Mouse (Mus musculus) spleen, postnatal 14 days (tissue): Measurements from ENCODE around the gene Galk1.

Source experiments
- DNase-seq, 2 experiments: peaks; one replicate each; pipeline ENCODE4 v3.0.0; 2021 to 2022; ENCODE audit warnings: low spot score in 2 of 2

The Galk1 gene

DNA sequence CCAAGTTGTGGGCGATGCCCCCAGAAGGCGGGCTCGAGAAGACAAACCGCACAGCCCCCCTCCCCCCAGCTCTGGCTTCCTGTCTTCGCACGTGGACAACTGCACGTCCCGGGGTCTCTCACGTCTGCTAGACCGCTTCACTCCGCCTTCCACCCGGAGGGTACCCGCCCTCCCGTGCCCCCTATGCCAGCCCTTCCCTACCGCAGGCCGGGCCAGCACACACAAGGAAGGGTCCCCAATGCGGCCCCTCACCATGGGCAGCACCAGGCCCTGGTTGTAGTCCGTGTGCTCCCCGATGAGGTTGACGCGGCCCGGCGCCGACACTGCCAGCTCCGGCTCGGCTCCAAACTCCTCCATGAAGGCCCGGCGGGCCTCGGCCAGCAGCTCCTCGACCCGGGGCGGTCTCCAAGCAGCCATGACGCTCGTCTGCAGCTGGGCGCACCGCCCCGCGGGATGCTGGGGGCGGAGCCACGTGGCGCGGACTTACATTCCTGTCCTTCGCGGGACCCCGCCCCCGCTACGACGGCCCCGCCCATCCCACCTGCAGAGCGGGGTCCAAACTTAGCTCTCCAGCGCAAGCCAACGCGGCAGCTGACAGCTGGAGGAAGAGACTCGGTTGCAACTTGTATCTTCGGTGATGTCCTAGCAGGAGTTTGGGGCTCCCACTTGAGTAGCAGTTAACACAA is at the start of gene Galk1:
Galk1 (minus strand) TSS at position 458 of the 686 bp plus-strand sequence.
- DNase-seq = peak; percentile 74 to 79

DNA sequence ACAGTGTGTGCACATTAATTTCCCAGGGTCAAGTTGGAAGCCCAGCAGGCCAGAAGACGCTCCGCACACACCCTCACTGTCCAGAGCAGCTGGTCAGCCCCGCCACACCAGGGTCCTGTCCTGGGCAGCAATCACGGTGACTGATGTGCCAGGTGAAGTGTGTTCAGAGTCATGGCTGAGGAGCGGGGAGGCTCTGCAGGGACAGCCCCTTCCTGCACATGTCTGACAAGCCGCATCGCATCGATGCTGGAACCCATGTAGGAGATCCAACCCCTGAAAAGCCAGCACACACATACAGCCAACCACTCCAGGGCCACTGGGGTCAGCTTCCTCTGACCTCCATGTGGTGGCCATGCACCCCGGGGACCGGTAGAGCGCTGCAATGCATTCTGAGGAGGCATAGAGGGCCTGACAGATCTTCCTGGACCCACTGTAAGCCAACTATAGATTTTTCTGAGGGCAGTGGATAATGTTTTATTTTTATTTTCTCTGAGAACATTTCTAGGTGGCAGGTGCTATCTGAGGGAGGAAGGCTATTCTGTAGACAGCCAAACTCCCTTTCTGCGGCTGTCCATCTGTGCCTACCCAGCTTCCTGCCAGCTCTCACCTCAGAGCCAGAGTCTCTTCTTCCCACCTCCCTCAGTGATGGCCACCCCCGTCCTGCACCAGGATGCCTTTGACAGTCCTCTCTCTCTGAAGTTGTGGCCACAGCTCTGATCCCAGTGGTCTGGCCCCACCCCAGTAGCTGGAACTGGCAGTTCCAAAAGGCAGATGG is 49.3 kb upstream of the Galk1 start:
- DNase-seq = no peak

DNA sequence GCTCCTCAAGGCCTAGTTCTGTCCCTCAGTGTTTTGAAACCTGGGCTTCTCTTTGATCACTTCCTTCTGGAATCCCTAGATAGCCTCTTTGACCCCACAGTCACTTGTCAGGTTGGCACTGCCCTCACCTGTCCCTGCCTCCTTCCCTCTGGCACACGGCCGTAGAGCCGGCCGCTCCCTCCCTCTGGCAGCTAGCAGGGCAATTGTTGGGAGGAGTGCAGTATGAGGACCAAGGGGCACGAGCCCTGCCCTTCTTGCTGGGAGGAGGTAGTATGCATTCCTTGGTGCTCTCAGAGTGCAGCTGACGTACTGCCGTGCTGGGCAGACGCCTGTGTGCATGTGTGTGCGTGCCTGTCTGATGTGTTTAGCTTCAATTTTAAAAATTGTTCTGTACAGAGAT is 48.1 kb upstream of the Galk1 start:
- DNase-seq = no peak

DNA sequence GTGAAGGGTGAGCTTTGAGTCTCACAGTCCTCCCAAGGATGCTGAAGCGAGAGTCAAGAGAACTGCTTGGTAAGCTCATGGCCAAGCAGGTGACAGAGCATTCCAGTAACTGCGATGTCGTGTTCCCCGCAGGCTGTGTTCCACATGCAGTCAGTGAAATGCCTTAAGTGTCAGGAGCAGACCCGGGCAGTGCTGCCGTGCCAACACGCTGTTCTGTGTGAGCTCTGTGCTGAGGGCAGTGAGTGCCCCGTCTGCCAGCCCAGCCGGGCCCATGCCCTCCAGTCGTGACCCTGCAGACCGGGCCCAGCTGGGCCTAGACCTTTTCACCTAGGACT is 47.1 kb upstream of the Galk1 start:
- DNase-seq = no peak

DNA sequence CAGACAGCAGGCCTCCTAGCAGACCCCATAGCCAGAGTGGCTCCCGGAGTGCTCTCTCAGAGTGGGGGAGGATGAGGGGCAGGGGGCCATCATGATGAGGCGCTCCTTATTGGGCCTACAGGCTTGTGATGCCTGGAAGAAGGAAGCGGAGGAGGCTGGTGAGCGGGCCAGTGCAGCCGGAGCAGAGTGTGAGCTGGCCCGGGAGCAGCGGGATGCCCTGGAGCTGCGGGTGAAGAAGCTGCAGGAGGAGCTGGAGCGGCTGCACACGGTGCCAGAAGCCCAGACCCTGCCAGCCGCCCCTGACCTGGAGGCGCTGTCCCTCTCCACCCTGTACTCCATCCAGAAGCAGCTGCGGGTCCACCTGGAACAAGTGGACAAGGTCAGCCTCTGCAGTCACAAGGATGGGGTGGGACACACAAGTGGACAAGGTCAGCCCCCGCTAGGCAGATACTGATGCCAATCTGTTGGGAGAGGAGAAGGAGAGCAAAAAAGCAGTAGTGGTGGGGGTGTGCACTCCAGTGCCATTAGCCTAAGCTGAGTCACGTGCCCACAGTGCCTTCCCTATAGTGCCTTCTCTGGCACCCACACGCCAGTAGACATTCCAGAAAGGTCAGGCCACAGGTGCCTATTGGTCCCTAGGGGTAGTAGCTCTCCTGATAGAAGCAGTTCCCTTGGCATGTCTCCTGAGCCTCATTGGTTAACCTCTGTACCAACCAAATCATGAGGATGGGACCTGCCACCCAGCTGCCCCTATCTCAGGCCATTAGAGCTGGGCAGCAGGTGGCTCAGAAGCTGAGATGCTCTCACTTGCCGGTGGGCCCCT is 46.6 kb upstream of the Galk1 start:
- no peak for DNase-seq

DNA sequence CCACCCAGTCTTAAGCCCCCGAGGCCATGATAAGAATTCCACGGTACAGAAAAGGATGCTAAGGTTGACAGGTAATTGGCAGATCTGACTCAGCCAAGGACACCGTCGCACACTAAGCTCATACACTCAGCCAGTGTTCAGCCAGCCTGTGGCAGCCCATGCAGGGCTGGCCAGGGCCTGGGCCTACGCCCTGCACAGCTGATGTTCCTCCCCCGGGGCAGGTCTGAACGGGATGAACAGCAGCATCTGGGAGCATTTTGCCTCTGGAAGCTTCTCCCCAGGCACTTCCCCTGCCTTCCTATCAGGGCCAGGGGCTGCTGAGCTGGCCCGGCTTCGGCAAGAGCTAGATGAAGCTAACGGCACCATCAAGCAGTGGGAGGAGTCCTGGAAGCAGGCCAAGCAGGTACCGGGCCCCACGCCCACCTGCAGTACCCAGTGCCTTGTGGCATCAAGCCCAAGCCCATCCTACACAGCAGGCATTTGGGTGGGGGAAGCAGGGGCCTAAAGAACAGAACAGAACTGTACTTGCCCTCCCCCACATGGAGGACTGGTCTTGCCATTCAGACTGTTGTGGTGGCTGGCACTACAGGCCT is 45.6 kb upstream of the Galk1 start:
- no peak for DNase-seq

DNA sequence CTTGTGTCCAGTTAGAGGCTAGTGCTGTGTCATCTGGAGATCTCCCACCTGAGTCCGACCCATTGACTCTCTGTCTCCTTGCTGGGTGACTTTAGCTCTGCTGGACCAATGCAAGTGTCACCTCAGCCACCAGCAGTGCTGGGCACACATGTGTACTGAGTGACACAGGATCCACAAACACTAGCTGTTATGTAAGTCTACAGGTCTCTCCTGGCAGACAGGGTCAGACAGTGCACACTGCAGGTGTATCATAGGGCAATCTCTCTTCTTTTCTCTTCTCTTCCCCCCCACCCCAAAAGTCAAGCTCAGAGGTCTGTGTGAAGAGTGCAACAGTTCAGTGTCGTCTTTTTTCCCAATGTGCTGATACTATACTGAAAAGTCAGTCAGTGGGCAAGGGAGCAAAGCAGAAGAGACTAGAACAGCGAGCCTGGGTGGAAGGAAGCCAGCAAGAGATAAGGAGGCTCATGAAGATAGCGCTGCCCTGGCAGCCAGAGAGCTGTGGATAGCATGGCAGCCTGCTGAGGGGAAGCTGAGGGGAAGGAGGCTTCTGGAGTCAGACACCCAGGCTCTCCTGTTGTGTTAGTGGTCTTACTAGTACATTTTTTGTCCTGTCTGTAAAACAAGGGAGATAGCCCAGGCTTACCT is 44.8 kb upstream of the Galk1 start:
- DNase-seq = no peak

DNA sequence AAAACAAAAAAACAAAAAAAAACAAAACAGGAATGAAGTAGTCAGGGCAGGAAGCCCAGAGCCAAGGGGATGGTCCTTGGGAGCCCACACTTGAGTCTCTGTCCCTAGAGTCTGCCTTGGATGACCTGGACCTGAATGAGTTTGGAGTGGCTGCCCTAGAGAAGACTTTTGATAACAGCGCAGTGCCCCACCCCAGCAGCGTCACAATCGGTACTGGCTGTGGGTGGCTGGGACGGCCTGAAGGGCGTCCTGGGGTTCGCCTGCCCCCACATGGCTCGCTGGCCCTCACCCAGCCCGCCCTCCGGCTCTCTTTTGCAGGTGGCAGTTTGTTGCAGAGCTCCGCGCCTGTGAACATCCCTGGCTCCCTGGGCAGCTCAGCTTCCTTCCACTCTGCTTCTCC is 43.4 kb upstream of the Galk1 start:
- no peak for DNase-seq

DNA sequence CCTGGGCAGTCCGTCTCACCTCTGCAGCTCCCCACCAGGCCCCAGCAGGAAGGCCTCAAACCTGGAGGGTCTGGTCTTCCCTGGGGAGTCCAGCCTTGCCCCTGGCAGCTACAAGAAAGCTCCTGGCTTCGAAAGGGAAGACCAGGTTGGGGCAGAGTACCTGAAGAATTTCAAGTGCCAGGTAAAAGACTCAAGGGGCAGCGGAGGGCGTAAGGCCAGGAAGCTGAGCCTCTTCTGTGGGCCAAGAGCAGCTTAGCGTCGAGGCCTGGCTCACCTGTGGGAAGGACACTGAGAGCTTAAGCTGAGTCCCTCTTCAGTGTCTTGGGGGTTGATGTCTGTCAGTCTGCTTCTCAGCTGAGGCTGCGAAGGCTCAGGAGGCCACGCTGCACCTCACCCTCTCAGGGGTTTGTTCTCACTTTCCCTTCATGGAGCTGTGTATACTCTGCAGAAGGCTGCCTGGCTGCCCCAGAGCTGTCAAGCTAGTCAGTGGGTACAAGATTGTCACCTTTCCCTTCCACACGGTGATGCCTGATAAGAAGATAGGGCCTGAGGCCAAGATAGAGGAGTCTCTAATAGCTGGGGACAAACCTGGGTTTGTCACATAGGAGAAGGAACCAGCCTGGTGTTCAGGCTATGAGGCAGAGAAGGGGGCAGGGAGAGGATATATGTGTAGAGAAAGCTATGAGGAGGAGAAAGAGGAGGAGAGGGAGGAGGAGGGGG is 41.2 kb upstream of the Galk1 start:
- DNase-seq = no peak

DNA sequence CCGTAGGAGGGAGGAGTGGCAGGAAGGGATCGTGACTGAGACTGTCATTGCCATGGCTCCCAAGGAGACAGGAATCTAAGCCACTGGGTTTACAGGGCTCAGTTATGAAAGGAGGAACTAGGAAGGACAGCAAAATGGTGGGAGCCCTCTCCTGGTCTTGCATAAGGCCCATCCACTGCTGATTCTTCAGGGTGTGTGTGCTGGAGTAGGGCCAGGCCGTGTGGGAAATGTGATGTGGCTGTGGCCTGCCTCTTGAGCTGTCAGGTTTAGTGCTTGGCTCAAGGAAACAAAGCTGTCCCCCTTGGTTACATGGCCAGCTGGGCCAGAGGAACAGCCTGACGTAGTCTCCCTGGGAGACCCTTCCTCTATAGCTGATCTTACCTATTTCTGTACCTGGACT is 37.7 kb upstream of the Galk1 start:
- no peak for DNase-seq

DNA sequence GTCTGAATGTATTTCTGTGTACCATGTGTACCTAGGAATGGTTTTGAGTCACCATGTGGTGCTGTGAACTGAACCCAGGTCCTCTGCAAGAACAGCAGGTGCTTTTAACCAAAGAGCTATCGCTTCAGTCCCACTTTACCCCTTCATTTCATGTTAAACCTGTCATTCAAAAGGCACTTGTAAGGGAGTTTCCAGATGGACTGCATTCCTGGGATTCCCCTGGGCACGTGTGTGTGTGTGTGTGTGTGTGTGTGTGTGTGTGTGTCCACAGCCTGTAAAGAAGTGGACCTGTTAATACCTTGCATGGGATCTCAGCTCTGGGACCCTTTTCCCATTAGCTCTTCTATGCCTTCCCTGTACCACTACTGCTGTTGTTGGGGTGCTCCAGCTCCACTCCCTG is 37.1 kb upstream of the Galk1 start:
- no peak for DNase-seq

DNA sequence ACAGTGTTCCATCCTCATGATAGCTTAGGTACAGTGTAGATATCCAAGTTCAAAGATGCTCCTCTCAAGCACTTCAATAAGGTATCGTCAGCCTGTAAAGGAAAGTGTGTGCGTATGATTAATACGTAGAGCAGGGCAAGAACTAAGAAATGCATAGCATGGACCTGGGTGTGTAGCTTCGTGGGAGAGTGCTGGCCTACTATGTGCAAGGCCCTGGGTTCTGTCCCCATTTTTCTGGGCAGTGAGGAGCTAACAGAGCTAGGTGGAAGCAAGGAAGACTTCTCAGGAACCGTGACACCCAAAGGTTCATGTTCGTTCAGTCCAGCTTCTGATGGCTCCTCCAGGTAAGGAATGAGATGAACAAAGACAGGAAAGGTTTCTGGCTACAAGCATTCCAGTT is 32.7 kb upstream of the Galk1 start:
- DNase-seq = no peak

DNA sequence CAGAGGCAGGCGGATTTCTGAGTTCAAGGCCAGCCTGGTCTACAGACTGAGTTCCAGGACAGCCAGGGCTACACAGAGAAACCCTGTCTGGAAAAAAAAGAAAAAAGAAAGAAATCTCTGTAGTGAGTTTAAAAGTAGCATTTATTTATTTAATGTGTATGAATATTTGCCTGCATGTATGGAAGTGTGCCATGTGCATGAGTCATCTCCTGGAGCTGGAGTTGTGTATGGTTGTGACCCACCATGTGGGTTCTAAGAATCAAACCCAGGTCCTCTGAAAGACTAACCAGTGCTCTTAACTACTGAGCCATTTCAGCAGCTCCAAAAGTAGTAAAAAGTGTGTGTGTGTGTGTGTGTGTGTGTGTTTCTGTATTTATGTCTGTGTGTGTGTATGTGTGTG is 30.8 kb upstream of the Galk1 start:
- DNase-seq = no peak

DNA sequence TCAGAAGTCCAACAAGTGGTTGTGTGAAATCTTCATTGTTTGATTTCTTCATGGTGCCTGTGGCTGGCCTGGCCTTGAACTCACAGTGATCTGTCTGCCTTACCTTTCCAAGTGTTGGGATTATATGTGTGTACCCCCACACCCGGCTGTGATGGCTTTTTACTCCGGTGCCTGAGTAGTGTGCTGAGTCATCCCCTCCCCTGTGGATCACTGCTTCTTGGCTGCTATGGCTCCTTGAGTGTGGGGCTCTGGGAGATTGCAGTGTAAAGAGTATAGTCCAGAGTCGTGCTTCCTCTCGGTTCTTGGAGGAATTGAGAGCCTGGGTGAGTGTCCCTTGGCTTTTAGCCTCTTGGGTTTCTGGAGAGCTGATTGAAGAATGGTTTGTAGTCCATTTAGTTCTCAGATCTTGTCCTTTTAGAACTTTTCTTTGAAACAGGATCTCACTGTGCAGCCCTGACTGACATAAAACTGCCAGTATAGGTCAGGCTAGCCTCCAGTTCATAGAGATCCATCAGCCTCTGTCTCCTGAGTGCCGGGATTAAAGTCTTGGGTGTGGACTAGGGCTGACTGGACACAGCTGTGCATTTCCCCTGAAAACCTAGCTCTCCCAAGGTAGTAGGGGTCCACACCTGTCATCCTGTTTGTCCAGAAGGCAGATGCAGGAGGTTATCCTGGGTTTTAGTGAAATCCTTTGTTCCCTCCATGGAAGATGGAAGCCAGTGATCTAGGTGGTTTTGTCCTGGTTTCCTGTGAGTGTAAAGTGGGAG is 30.0 kb upstream of the Galk1 start:
- DNase-seq = no peak

DNA sequence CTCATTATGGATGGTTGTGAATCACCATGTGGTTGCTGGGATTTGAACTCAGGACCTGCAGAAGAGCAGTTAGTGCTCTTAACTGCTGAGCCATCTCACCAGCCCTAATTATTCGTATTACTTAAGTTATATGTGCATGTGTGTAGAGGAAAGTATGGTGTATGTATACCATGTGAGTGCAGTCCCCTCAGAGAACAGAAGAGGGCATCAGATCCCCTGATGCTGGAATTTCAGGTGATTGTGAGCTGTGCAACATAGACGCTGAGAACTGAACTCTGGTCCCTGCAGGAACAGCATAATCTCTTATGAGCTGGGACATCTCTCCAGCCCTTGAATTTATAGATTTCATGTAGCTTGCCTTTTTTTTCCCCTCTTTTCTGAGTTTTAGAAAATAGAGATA is 29.3 kb upstream of the Galk1 start:
- no peak for DNase-seq

DNA sequence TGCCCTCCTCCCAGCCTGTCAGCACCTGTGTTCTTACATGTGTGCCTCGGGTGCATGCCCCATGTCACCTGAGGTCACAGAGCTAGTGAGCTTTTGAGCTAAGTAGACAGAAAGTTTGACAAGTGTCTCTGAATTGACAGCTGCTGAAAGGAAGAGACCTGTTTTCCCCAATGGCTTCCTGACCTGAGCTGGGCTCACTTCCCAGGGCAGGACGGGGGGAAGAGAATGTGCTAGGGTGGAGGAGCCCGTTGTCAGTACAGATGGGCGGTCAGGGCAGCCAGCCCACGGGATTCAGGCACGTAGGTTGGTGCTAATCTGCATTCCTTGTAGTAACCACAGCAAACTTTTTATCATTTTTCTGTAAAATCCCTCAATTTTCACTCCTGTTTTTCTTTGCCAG is 28.1 kb upstream of the Galk1 start:
- no peak for DNase-seq

DNA sequence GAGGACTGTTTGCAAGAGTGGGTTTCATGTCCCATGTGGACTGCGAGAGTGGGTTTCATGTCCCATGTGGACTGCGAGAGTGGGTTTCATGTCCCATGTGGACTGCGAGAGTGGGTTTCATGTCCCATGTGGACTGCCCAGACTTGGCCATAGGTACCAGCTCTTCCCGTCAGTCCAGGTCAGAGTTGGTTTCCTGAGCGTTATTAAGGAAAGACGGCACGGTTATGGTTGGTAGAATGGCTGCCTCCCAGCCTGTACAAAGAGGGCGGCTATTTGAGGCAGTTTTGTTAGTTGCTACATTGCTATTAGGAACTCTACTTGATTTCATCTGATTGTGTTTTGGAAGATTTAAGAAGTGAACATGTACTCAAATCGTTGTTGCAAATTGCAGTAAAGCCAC is 25.3 kb upstream of the Galk1 start:
- DNase-seq = no peak

DNA sequence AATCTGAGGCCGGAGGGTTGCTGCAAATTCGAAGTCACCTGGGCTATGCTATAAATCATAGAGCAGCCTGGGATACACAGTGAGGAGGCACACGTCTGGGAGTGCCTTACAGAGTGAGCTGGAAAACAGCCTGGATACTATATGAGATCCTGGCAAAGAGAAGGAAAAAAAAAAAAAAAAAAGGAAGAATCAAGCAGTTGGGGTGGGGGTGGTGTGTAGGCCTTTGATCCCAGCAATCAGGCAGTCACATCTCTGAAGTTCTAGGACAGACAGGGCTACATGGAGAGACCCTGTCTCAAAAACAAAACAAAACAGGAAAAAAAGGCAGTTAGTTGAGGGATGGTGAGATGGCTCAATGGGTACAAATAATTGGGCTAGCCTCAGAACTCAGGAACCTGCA is 24.2 kb upstream of the Galk1 start:
- no peak for DNase-seq

DNA sequence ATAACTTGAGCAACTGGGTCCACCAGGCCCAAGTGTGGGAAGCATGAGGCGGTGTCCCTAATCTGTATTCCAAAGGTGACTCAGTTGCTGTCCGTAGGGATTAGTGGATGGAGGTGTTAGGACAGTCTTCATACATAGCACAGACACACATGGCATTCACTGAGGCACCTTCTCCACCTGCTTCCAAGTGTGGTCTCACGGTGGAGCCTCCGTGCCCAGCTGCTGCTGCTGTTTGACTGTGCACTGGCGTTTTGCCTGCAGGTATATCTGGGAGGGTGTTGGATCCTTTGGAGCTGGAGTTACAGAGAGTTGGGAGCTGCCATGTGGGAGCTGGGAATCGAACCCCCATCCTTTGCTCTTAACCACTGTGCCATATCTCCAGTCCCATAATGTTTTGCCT is 22.1 kb upstream of the Galk1 start:
- DNase-seq = no peak
